Mouse (Mus musculus) bone marrow macrophage, adult 2 months (primary cell): ENCODE data around the gene Ftsj3.

Experiments used
- CTCF ChIP-seq: IDR thresholded peaks from 2 replicates; pipeline ENCODE4 v1.5.1; 2012; ENCODE audit warnings: low read depth, mild to moderate bottlenecking, low read length, moderate library complexity
- POLR2A ChIP-seq: IDR thresholded peaks from 2 replicates; pipeline ENCODE4 v1.6.1; 2012; ENCODE audit warnings: mild to moderate bottlenecking, low read depth, low read length, borderline replicate concordance

GRCm38 (mm10) chr11:106263963-106264362, 8.1 kb upstream of the Ftsj3 start:
- TF ChIP-seq CTCF, result no peak
- no peak for TF ChIP-seq POLR2A
